Mouse (Mus musculus) kidney, adult 8-10 months (tissue): Measurements from ENCODE around the gene Sf3b5.
"Not testable (repeated sequence)": the region's sequence is repeated elsewhere in the genome, so short reads cannot be mapped to it uniquely, and the experiment has no call there.

Experiments used
- DNase-seq, 2 experiments: peaks; one replicate each; pipeline ENCODE4 v3.0.0; 2022

Sf3b5 gene

DNA sequence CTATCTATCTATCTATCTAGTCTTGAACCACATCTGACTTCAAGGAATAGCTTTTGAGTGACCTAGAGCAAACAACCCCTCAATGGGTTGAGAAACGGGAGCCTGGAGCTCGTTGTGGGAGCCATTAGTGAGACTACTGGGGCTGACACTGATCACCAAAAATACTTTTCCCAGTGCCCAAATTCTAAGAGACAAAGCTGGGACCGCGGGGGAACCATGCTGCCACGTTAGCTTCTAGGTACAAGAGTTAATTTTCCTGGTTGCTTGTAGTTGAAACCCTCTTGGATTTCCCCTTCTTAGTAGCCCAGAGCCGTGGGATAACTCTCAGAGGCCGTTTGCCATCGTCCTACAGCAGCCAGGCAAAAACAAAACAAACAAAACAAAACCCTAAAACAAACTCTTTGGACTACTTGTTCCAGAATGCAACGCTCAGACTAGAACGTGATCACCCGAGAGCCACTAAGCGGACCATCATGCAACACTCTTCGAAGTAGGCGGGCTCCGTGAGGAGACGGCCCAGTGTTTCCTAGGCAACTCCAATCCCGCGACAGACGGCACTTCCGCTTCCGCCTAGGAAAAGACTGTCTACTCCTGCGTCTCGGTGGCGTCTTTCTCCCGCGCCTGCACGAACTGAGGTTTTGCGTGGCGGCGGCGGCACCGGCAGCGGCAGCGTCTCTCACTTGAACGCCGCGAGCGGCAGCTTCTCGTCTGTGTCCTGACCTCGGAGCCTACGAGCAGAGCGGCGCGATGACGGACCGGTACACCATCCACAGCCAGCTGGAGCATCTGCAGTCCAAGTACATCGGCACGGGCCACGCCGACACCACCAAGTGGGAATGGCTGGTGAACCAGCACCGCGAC lies 3.0 kb downstream of the Sf3b5 start:
- DNase-seq, result peak; percentile 95 to 97

DNA sequence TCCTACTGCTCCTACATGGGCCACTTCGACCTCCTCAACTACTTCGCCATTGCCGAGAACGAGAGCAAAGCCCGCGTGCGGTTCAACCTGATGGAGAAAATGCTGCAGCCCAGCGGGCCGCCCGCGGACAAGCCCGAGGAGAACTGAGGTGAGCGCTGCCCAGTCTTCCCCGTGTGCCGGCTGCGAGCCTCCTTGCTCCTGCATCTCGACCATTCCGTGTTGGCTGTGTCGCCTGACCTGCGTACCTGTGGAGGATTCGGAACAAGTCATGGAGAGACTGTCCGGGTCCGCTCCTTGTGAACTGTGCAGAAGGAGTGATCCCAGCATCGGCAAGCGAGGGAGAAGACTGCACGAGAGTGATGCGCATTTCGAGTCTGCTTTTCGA lies 3.6 kb downstream of the Sf3b5 start:
- DNase-seq, result no peak

DNA sequence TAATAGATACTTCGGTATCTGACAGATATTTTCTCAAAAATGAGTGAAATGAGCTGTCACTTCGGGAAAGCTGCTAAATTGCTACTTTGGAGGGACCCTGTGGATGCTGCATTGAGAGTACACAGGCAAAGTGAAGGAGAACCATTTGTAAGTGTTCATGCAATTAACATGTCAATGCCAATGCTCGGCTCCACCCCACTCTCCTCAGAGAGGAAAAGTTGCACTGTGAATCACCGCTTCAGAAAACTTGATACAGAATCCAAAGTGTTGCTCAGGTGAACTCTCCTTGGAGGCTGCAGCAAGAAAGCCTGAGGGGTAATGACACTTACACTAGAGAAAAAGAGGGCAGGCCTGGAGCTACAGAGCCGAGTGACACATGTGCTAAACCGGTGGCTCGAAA lies 8.9 kb downstream of the Sf3b5 start:
- no peak for DNase-seq

DNA sequence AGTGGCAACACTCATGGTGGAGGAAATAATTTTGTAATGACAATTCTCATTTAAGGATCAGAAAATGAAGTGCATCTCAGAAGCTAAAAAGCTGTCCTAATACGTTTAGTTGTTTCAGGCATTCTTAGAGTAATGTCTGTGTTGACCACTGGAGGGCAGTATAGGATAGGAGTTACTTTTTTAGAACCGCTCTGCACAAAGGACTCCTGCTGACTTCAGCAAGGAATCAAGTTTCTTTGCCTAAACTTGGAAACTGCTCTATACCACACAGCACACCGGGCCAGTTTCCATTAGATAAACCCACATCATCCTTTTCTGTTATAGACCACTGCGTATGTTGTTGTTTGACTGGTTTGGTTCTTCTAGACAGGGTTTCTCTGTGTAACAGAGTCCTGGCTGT lies 11.4 kb downstream of the Sf3b5 start:
- peak; percentile 57 to 61 for DNase-seq

DNA sequence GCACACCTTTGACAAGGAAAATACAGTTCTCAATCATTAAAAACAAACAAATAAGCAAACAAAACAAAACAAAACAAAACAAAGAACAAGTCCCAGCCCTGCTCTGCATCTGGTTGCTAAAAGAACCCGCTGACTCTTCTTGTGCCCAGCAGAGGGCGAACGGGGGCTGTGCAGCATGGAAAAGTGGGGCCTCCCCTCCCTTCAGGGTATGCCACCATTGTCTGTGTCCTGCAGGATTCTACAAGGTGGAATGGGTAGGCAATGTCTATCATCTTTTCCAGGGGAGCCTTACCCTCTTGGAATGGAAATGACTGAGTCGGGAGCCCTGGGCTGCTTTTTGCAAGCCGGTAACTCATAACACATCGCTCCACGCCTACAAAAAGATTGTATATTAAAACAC lies 13.4 kb downstream of the Sf3b5 start:
- DNase-seq, result no peak

DNA sequence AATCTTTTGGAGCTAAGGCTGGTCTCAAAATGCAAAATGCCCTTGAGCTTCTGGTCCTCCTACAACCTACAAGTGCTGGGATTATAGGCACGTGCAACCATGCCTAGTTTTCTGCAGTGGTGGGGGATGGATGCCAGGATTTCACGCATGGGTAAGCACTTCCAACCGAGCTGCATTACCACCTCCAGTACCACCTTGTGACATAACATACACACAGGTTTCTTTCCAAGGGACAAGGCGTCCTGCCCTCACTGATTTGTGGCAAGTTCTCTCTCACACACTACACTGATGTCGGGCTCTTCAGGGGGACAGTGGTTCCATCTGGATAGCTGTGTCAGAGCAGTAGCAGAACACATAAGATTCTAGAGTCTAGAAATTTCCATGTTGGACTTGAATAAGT lies 13.9 kb downstream of the Sf3b5 start:
- no peak for DNase-seq

DNA sequence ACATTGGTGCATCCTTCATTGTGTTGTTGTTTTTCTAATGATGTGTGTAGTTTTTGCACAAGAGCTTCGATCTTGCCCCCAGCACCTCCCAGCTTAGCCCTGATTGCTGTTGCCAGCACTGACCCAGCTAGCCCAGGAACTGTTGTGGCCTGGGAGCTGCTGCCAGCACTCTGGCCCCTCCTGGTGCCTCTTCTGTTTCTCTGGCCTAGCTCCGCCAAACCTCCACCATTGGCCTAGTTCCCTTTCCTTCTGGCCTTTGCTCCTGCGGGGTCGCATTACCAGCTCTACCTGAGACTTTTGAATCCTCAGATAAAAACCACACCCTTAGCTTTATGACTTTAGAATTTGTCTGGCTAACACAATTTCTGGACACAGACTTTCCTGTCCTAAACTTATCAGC lies 17.0 kb downstream of the Sf3b5 start:
- no peak for DNase-seq

DNA sequence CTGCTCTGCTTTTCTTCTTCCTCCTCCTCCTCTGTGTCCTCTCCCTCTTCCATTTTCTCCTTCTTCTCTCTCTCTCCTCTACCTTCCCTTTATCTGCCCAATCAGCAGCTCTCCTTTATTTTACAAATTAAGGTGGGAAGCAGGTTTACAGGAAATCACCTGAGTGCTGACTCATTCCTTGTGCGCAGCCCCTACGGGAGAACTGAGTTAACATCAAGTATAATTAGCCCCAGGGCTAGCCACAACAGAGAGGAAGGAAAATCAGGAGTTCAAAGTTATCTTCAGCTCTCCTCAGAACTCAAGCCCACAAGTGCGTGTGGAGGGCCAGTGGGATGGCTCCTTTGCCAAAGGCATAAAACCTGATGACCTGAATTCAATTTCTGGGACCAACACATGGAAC lies 18.8 kb downstream of the Sf3b5 start:
- not testable (repeated sequence) for DNase-seq

DNA sequence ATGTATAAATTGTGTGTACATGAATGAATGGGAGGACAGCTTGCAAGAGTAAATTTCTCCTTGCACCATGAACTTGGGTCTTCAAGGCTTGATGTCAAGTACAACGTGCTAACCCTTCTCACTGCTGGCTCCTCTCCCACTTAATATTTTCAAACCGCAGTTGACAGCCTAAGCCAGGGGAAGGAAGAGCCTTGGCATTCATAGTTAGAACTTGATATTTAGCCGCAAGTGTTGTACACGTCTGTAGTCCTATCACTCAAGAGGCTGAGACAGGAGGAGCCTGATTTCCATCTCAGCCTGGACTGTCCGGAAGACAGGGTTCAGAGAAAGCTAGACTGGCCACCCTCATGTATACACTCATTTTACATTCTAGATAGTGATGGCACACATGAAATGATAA lies 22.6 kb downstream of the Sf3b5 start:
- DNase-seq, result no peak

DNA sequence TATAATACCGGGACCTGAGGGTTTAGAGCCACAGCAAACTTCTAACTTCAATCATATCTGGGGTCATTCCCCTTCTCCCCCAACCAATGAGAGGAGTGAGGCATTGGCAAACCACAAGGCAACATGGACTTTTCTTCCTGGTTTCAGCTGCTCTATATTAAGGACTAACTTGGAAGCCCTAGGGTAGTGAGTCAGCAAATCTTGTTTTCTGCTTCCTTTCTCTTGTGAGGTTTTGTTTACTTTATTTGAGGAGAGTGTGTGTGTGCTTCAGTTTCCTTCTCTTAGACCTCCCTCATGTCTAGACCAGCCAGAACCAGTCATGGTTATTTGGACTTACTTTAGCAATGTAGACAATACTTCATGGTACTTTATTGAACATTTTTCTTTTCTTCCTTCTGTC lies 23.1 kb downstream of the Sf3b5 start:
- DNase-seq, result no peak

DNA sequence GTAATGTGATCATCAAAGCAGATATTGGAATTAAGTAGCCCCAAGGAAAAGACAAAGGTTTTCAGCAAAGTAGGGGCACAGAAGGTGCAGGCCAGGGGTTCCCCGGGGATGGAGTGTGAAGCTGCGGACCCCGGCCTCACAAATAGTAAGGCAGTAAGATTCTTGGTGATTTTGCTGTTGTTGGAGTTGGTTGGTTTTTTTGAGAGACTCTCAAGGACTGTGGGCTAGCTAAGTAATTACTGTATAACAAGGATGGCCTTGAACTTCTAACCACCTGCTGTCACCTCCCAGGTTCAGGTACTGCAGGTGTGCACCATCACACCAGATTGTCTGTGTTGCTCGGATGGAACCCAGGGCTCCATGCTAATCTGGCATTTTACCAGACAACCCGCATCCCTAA lies 24.3 kb downstream of the Sf3b5 start:
- no peak for DNase-seq

DNA sequence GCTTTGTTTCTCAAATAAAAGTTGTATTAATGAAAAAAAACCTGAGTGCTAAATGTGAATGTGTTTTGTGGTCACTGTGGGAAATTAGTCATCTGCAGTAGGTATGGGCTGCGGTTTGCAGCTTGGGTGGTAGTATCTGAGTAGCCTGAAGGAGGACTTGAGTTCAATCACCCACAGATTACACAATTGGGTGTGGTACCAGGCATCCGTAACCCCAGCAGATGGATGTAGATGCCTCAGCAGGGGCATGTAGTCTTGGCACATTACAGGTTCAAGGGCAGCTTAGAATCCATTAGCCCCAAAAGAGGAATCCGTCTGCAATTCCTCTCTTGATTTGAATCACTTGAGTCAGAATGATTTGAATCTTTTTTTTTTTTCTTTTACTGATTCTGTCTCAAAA lies 30.1 kb downstream of the Sf3b5 start:
- DNase-seq, result no peak

DNA sequence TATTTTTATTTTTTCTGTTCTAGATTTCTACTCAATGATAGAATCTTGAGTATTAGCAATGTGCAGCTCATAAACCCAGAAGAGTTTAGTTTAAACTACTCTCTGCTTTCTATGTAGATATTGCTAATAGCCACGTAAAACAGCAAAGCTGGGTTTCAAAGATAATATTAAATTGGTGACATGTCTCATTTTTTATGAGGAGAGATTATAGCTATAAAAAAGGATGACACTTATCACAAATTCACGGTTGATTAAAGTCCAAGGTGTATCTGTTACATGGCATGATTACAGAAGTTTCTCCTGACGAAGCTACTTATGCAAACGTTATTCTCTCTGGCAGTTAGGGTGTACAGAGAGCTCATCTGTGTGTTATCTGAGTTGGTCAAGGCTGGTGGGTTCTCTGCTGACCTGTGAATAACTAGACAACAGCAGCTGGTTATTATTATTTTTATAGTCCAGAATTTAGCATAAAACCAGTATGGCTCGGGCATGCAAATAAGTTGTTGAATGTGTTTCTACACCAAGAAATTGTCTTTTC lies 34.6 kb downstream of the Sf3b5 start:
- DNase-seq, result no peak

DNA sequence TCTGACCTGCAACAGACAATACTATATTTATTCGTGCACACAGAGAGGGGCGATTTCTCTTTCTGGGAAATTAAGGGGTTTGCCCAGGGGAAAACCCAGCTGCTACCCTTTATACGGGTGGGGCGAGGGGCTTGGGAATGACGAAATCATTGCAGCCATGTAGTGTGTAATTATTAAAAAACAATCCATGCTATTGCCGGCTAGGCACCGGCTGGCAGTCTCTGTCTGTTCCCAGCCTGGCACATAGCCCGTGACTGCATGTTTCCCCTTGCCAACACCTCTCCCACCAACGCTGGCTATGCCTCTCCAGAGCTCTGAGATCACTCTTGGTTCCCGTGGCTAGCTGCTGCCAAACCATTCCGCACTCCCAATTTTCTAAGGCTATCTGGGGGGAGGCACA lies 39.5 kb downstream of the Sf3b5 start:
- DNase-seq, result no peak

DNA sequence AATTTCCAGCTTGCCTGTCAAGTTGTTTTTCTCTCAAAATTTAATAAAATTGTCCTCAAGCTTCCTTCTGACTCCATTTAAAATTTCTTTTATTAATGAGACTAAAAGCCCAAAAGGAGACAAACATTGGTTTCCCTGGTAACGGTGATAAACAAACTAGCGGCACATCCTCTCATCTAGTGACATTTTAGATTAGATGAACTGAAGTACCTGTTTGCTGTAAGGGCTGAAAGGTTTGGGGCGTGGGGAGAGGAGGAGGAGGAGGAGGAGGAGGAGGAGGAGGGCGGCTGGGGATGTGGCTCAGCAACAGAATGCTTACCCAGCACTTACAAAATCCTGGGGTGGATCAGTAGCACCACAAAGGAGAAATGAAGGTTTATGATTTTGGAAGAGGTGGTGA lies 42.7 kb downstream of the Sf3b5 start:
- no peak for DNase-seq

DNA sequence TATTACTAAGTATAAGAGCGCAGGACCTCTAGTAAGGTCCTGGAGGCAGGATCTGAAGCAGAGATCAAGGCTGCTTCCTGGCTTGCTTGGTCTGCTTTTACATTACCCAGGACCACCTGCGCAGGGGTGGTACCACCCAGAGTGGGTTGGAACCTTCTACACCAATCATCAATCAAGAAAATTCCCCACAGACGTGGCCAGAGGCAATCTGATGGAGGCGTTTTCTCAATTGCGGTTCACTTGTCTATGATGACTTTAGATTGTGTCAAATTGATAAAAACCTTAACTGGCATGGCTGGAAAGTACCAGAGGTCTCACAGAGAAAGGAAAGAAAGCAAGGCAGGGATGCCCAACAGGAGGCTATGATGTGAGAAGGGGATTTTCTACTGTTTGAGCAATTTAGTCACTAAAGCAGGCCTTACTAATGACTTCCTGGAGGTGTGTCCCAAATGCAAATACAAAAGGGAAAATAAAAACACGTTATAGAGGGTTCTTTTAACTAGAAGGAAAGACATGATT lies 51.8 kb downstream of the Sf3b5 start:
- DNase-seq, result no peak
